Mouse (Mus musculus) right cerebral cortex, adult 18-20 months (tissue): ENCODE measurements around the gene Ensa.
"Not testable (repeated sequence)": the region's sequence is repeated elsewhere in the genome, so short reads cannot be mapped to it uniquely, and the experiment has no call there.

Experiments
- DNase-seq: peaks from one replicate; pipeline ENCODE4 v3.0.0; 2022; ENCODE audit warnings: mixed read lengths

Gene Ensa

GRCm38 (mm10) chr3:95645313-95646235 lies 20.8 kb downstream of the Ensa start:
- DNase-seq = no peak

GRCm38 (mm10) chr3:95648016-95648415 lies 23.2 kb downstream of the Ensa start:
- DNase-seq = no peak

GRCm38 (mm10) chr3:95650276-95651032 lies 25.7 kb downstream of the Ensa start:
- DNase-seq = no peak

- DNase-seq = no peak
Measured at GRCm38 (mm10) chr3:95651033-95651373, 26.2 kb downstream of the Ensa start.

GRCm38 (mm10) chr3:95651391-95652203 lies 26.8 kb downstream of the Ensa start:
- no peak for DNase-seq

- no peak for DNase-seq
Measured at GRCm38 (mm10) chr3:95652204-95652811, 27.5 kb downstream of the Ensa start.

- no peak for DNase-seq
Measured at GRCm38 (mm10) chr3:95652871-95653270, 28.1 kb downstream of the Ensa start.

GRCm38 (mm10) chr3:95653473-95654034 lies 28.8 kb downstream of the Ensa start:
- no peak for DNase-seq

GRCm38 (mm10) chr3:95654371-95654770 lies 29.6 kb downstream of the Ensa start:
- not testable (repeated sequence) for DNase-seq

- DNase-seq = no peak
Measured at GRCm38 (mm10) chr3:95655437-95655836, 30.6 kb downstream of the Ensa start.

GRCm38 (mm10) chr3:95657108-95657507 lies 32.3 kb downstream of the Ensa start:
- no peak for DNase-seq

- DNase-seq = no peak
Measured at GRCm38 (mm10) chr3:95657711-95658110, 32.9 kb downstream of the Ensa start.

GRCm38 (mm10) chr3:95658236-95658867 lies 33.6 kb downstream of the Ensa start, which contains the start of gene Mcl1:
Gene Mcl1, plus strand, starts transcription at chr3:95658788.
- peak; percentile 96 for DNase-seq

GRCm38 (mm10) chr3:95658868-95659712 lies 34.3 kb downstream of the Ensa start:
- DNase-seq = peak; percentile 64

GRCm38 (mm10) chr3:95659948-95660347 lies 35.2 kb downstream of the Ensa start:
- DNase-seq = no peak

- no peak for DNase-seq
Measured at GRCm38 (mm10) chr3:95660788-95661478, 36.1 kb downstream of the Ensa start.

GRCm38 (mm10) chr3:95661945-95662715 lies 37.3 kb downstream of the Ensa start:
- no peak for DNase-seq

GRCm38 (mm10) chr3:95662724-95663449 lies 38.1 kb downstream of the Ensa start:
- no peak for DNase-seq

- no peak for DNase-seq
Measured at GRCm38 (mm10) chr3:95663486-95663885, 38.7 kb downstream of the Ensa start.
